Mouse (Mus musculus): ENCODE measurements around the gene Rrh.

GRCm38 (mm10) chr3:129846846-129847245, 24.5 kb upstream of the Rrh start:
- TF ChIP-seq POLR2A (IDR thresholded peaks at IDR 0.05; ENCODE audit: insufficient read depth, low read depth, low read length) (no peak), CTCF (IDR thresholded peaks at IDR 0.05; ENCODE audit: insufficient read depth, low read depth, low read length) (no peak)

Data from olfactory bulb, adult 2 months (tissue).